Mouse (Mus musculus) midbrain, postnatal 0 days (tissue): Measurements from ENCODE around the gene Hist1h4f. TPM values are rescaled to one million over a fixed set of nuclear protein-coding genes. Genes with fewer than 3 reads are reported as not detected.

Experiments
- ATAC-seq: fragments of 200-750 bp; cut with Nextera tagmentation; 2 replicates; pipeline ENCODE4 v1.8.0; 2017; ENCODE audit warnings: moderate number of reproducible peaks, mild to moderate bottlenecking, moderate TSS enrichment, moderate library complexity; ENCODE audit not compliant: low FRiP score
- DNase-seq: peaks from one replicate; pipeline ENCODE4 v3.0.0-alpha.2; 2015; ENCODE audit warnings: low spot score
- H3K27ac ChIP-seq: fragments of 300-500 bp; sonication (generic); 2 replicates; pipeline ENCODE4 v1.5.1; 2014; ENCODE audit warnings: low read depth, mild to moderate bottlenecking, low read length, mixed read lengths
- H3K27me3 ChIP-seq: fragments of 300-500 bp; sonication (generic); 2 replicates; pipeline ENCODE4 v1.6.1; 2014; ENCODE audit warnings: low read length, control low read depth, mixed read lengths; ENCODE audit not compliant: insufficient read depth
- H3K36me3 ChIP-seq: fragments of 300-500 bp; sonication (generic); 2 replicates; pipeline ENCODE4 v1.6.1; 2014; ENCODE audit warnings: low read length, control low read depth, mixed read lengths; ENCODE audit not compliant: insufficient read depth
- H3K4me1 ChIP-seq: fragments of 300-500 bp; sonication (generic); 2 replicates; pipeline ENCODE4 v1.6.1; 2014; ENCODE audit warnings: mild to moderate bottlenecking, control low read depth, antibody characterized with exemption, low read length, mixed read lengths; ENCODE audit not compliant: insufficient read depth
- H3K4me2 ChIP-seq: fragments of 300-500 bp; sonication (generic); 2 replicates; pipeline ENCODE4 v1.6.1; 2014; ENCODE audit warnings: low read depth, mild to moderate bottlenecking, low read length, mixed read lengths; ENCODE audit not compliant: poor library complexity, severe bottlenecking
- H3K4me3 ChIP-seq: fragments of 300-500 bp; sonication (generic); 2 replicates; pipeline ENCODE4 v1.5.1; 2014; ENCODE audit warnings: low read depth, mild to moderate bottlenecking, low read length, moderate library complexity
- H3K9ac ChIP-seq: fragments of 300-500 bp; sonication (generic); replicated peaks from 2 replicates; pipeline ENCODE4 v1.6.1; 2014; ENCODE audit warnings: mild to moderate bottlenecking, low read length, moderate library complexity, mixed read lengths; ENCODE audit not compliant: poor library complexity, severe bottlenecking
- H3K9me3 ChIP-seq: fragments of 300-500 bp; sonication (generic); 2 replicates; pipeline ENCODE4 v1.6.1; 2016; ENCODE audit warnings: low read length, control low read depth
- CTCF ChIP-seq: IDR thresholded peaks from 2 replicates; pipeline ENCODE4 v1.5.1; 2016; ENCODE audit warnings: antibody characterized with exemption, mild to moderate bottlenecking
- WGBS: fragments of 180-500 bp; shearing (Covaris S2); extraction: QIAGEN DNeasy Blood & Tissue Kit; methylation state at CpG from one replicate; pipeline ENCODE4 v1.1.7; 2014; 5-methylcytosine and 5-hydroxymethylcytosine counted together
- polyA plus RNA-seq: library from polyadenylated mRNA; unstranded; fragments of >200 nt; fragmentation: Nextera tagmentation; extraction: Ambion mirVana; gene quantifications from 2 replicates; pipeline ENCODE4 v1.2.1, GENCODE M21; 2015
- total RNA-seq: library from RNA; depleted of rRNA; stranded (reverse); fragments of >200 nt; gene quantifications from 2 replicates; pipeline ENCODE4 v1.2.3, GENCODE M21; 2014

Hist1h4f gene
- total and polyA plus RNA-seq, 2 experiments from 2014 or later: 753 TPM; not detected in 1

- WGBS: under 1% methylated on average over 20 of the region's 20 CpGs
- peak; percentile 58 for DNase-seq
- peaks cover 10% of the 10 kb centered on the region for H3K4me1 ChIP-seq
- ATAC-seq: 0 out of 2 replicates have a peak, but pooled peaks have one; percentile 38
- no peaks in the 10 kb centered on the region for H3K9me3 ChIP-seq
- peak overlapping the region; percentile 93 for H3K27ac ChIP-seq
- peak overlapping the region; percentile 52 for H3K4me3 ChIP-seq
- no peak for TF ChIP-seq CTCF
- H3K4me2 ChIP-seq: peak overlapping the region; percentile 58
- H3K9ac ChIP-seq: peak overlapping the region; percentile 66
- H3K36me3 ChIP-seq: no peaks in the 10 kb centered on the region
- no peaks in the 10 kb centered on the region for H3K27me3 ChIP-seq
Measured at GRCm38 (mm10) chr13:23530181-23530900, 21.1 kb downstream of the Hist1h4f start.

GRCm38 (mm10) chr13:23529480-23530165, 21.8 kb downstream of the Hist1h4f start:
- no peak for ATAC-seq
- no peaks in the 10 kb centered on the region for H3K9me3 ChIP-seq

GRCm38 (mm10) chr13:23529005-23529404, 22.4 kb downstream of the Hist1h4f start:
- no peak overlapping the region for H3K4me3 ChIP-seq
- H3K4me1 ChIP-seq: peaks cover 7% of the 10 kb centered on the region; the same call in 1 of the 2 replicates
- no peak overlapping the region for H3K27ac ChIP-seq
- H3K9me3 ChIP-seq: no peaks in the 10 kb centered on the region
- H3K27me3 ChIP-seq: no peaks in the 10 kb centered on the region
- ATAC-seq: no peak
- no peak for TF ChIP-seq CTCF
- no peak overlapping the region for H3K4me2 ChIP-seq
- no peaks in the 10 kb centered on the region for H3K36me3 ChIP-seq
- no peak overlapping the region for H3K9ac ChIP-seq
- WGBS: 80% methylated on average over 5 of the region's 5 CpGs
- no peak for DNase-seq

More at GRCm38 (mm10) chr13:23529480-23530165, 21.8 kb downstream of the Hist1h4f start:
- Histone ChIP-seq H3K27me3 (no peaks in the 10 kb centered on the region), H3K4me3 (peak overlapping the region; percentile 52), H3K36me3 (no peaks in the 10 kb centered on the region), H3K27ac (no peak overlapping the region), H3K4me2 (peak overlapping the region; percentile 58), H3K9ac (no peak overlapping the region), H3K4me1 (peaks cover 10% of the 10 kb centered on the region)
- TF ChIP-seq CTCF: no peak
- 24% methylated on average over 2 of the region's 2 CpGs for WGBS
- no peak for DNase-seq

DNA sequence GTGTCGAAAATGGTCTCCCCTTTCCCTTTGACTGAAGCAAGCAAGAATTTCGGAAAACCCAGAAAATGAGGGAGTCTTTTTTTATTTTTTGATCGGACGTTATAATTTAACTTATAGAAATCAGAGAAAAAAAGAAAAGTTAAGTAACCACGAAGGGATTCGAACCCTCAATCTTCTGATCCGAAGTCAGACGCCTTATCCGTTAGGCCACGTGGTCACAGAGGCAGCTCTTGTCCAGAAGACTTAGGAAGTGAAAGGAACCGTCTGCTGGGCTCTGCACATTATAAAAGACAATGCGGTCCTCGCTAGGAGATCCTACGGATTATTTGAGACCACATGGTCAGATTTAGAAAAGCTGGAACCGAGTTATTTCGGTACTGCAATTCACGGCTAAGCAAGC, 25.1 kb downstream of the Hist1h4f start:
- no peak for TF ChIP-seq CTCF
- WGBS: under 1% methylated on average over 17 of the region's 17 CpGs
- Histone ChIP-seq H3K9me3 (no peaks in the 10 kb centered on the region), H3K9ac (0 out of 2 replicates have a peak overlapping the region, but pooled peaks have one; percentile 15), H3K27me3 (no peaks in the 10 kb centered on the region), H3K27ac (no peak overlapping the region), H3K36me3 (no peaks in the 10 kb centered on the region), H3K4me3 (peak overlapping the region; percentile 41), H3K4me1 (no peaks in the 10 kb centered on the region; the same call in 1 of the 2 replicates), H3K4me2 (peak overlapping the region; percentile 54)
- DNase-seq (peak; percentile 96), ATAC-seq (peak; percentile 54)

- no peak overlapping the region for H3K27ac ChIP-seq
- TF ChIP-seq CTCF: no peak
- no peaks in the 10 kb centered on the region for H3K9me3 ChIP-seq
- 2% methylated on average over 10 of the region's 10 CpGs for WGBS
- H3K4me3 ChIP-seq: peak overlapping the region; percentile 41
- no peaks in the 10 kb centered on the region; the same call in 1 of the 2 replicates for H3K4me1 ChIP-seq
- no peak for ATAC-seq
- no peaks in the 10 kb centered on the region for H3K27me3 ChIP-seq
- no peak for DNase-seq
- no peak overlapping the region for H3K9ac ChIP-seq
- no peaks in the 10 kb centered on the region for H3K36me3 ChIP-seq
- peak overlapping the region; percentile 54 for H3K4me2 ChIP-seq
Measured at GRCm38 (mm10) chr13:23525901-23526300, 25.5 kb downstream of the Hist1h4f start.

- WGBS: 9% methylated on average over 5 of the region's 5 CpGs
- Histone ChIP-seq H3K9me3 (no peaks in the 10 kb centered on the region), H3K27me3 (no peaks in the 10 kb centered on the region), H3K4me3 (peak overlapping the region; percentile 10; the same call in 1 of the 2 replicates), H3K36me3 (no peaks in the 10 kb centered on the region), H3K4me1 (no peaks in the 10 kb centered on the region; the same call in 1 of the 2 replicates), H3K4me2 (0 out of 2 replicates have a peak overlapping the region, but pooled peaks have one; percentile 0), H3K27ac (no peak overlapping the region), H3K9ac (no peak overlapping the region)
- TF ChIP-seq CTCF: peak; percentile 91
- DNase-seq: peak; percentile 89
- ATAC-seq: no peak
Measured at GRCm38 (mm10) chr13:23524654-23525053, 26.8 kb downstream of the Hist1h4f start.
